Mouse (Mus musculus) lung, embryonic 14.5 days (tissue): ENCODE measurements around the gene Tekt1. TPM values are rescaled to one million over a fixed set of nuclear protein-coding genes. Genes with fewer than 3 reads are reported as not detected.

Experiments
- ATAC-seq: fragments of 200-750 bp; cut with Nextera tagmentation; 2 replicates; pipeline ENCODE4 v1.8.0; 2017; ENCODE audit warnings: mild to moderate bottlenecking, moderate TSS enrichment, moderate library complexity; ENCODE audit not compliant: insufficient read depth
- DNase-seq: peaks from one replicate; pipeline ENCODE4 v3.0.0-alpha.2; 2015
- H3K27ac ChIP-seq: fragments of 300-500 bp; sonication (generic); 2 replicates; pipeline ENCODE4 v1.5.1; 2014; ENCODE audit warnings: low read depth, mild to moderate bottlenecking, moderate library complexity
- H3K27me3 ChIP-seq: fragments of 300-500 bp; sonication (generic); 2 replicates; pipeline ENCODE4 v1.6.1; 2014; ENCODE audit warnings: low read length, control low read depth; ENCODE audit not compliant: insufficient read depth
- H3K36me3 ChIP-seq: fragments of 300-500 bp; sonication (generic); 2 replicates; pipeline ENCODE4 v1.6.1; 2014; ENCODE audit warnings: control low read depth; ENCODE audit not compliant: insufficient read depth
- H3K4me1 ChIP-seq: fragments of 300-500 bp; sonication (generic); 2 replicates; pipeline ENCODE4 v1.6.1; 2014; ENCODE audit warnings: antibody characterized with exemption, control low read depth; ENCODE audit not compliant: insufficient read depth
- H3K4me2 ChIP-seq: fragments of 300-500 bp; sonication (generic); 2 replicates; pipeline ENCODE4 v1.6.1; 2014; ENCODE audit warnings: mild to moderate bottlenecking
- H3K4me3 ChIP-seq: fragments of 300-500 bp; sonication (generic); 2 replicates; pipeline ENCODE4 v1.5.1; 2014; ENCODE audit warnings: low read depth, low read length
- H3K9ac ChIP-seq: fragments of 300-500 bp; sonication (generic); 2 replicates; pipeline ENCODE4 v1.6.1; 2014
- H3K9me3 ChIP-seq: fragments of 300-500 bp; sonication (generic); 2 replicates; pipeline ENCODE4 v1.6.1; 2016; ENCODE audit warnings: low read depth, low read length, control low read depth
- CTCF ChIP-seq: IDR thresholded peaks from 2 replicates; pipeline ENCODE4 v1.5.1; 2016; ENCODE audit warnings: antibody characterized with exemption, low read depth
- WGBS: fragments of 180-500 bp; shearing (Covaris S2); extraction: QIAGEN DNeasy Blood & Tissue Kit; methylation state at CpG from one replicate; pipeline ENCODE4 v1.1.7; 2014; 5-methylcytosine and 5-hydroxymethylcytosine counted together
- polyA plus RNA-seq: library from polyadenylated mRNA; unstranded; fragments of >200 nt; fragmentation: Nextera tagmentation; extraction: Ambion mirVana; gene quantifications from 2 replicates; pipeline ENCODE4 v1.2.1, GENCODE M21; 2014

Gene Tekt1
- polyA plus RNA-seq, 1 experiment from 2014 or later = 6.1 TPM

GRCm38 (mm10) chr11:72397811-72398525 lies 35.7 kb upstream of the Tekt1 start:
- DNase-seq (no peak), ATAC-seq (no peak)
- H3K27ac ChIP-seq = peak overlapping the region; percentile 92
- H3K9ac ChIP-seq = no peak overlapping the region
- TF ChIP-seq CTCF = no peak
- no peaks in the 10 kb centered on the region for H3K27me3 ChIP-seq
- H3K9me3 ChIP-seq = no peaks in the 10 kb centered on the region
- H3K4me3 ChIP-seq = no peak overlapping the region
- peaks cover 91% of the 10 kb centered on the region for H3K36me3 ChIP-seq
- WGBS = 56% methylated on average over 8 of the region's 8 CpGs
- H3K4me1 ChIP-seq = peaks cover 48% of the 10 kb centered on the region
- H3K4me2 ChIP-seq = peak overlapping the region; percentile 18; the same call in 1 of the 2 replicates

- H3K36me3 ChIP-seq = peaks cover 89% of the 10 kb centered on the region
- H3K27ac ChIP-seq = peak overlapping the region; percentile 92
- no peaks in the 10 kb centered on the region for H3K27me3 ChIP-seq
- no peak overlapping the region for H3K4me3 ChIP-seq
- ATAC-seq (peak; percentile 79), DNase-seq (peak; percentile 98)
- H3K4me2 ChIP-seq = peak overlapping the region; percentile 40
- TF ChIP-seq CTCF = no peak
- no peak overlapping the region for H3K9ac ChIP-seq
- 24% methylated on average over 10 of the region's 10 CpGs for WGBS
- peaks cover 45% of the 10 kb centered on the region for H3K4me1 ChIP-seq
- H3K9me3 ChIP-seq = no peaks in the 10 kb centered on the region
These were observed 34.8 kb upstream of the Tekt1 start for GRCm38 (mm10) chr11:72397072-72397471.

GRCm38 (mm10) chr11:72396621-72397020 lies 34.4 kb upstream of the Tekt1 start:
- H3K4me1 ChIP-seq = peaks cover 45% of the 10 kb centered on the region
- TF ChIP-seq CTCF = no peak
- peak overlapping the region; percentile 40 for H3K4me2 ChIP-seq
- no peaks in the 10 kb centered on the region for H3K27me3 ChIP-seq
- 35% methylated on average over 7 of the region's 7 CpGs for WGBS
- DNase-seq (peak; percentile 87), ATAC-seq (peak; percentile 82)
- H3K4me3 ChIP-seq = no peak overlapping the region
- peak overlapping the region; percentile 87 for H3K27ac ChIP-seq
- H3K9ac ChIP-seq = no peak overlapping the region
- peaks cover 90% of the 10 kb centered on the region for H3K36me3 ChIP-seq
- H3K9me3 ChIP-seq = no peaks in the 10 kb centered on the region

GRCm38 (mm10) chr11:72395652-72396051 lies 33.4 kb upstream of the Tekt1 start:
- no peaks in the 10 kb centered on the region for H3K9me3 ChIP-seq
- peaks cover 91% of the 10 kb centered on the region for H3K36me3 ChIP-seq
- peak overlapping the region; percentile 87 for H3K27ac ChIP-seq
- TF ChIP-seq CTCF = no peak
- H3K9ac ChIP-seq = no peak overlapping the region
- no peak overlapping the region for H3K4me3 ChIP-seq
- ATAC-seq = no peak
- DNase-seq = peak; percentile 36
- peaks cover 45% of the 10 kb centered on the region for H3K4me1 ChIP-seq
- 36% methylated on average over 6 of the region's 6 CpGs for WGBS
- H3K27me3 ChIP-seq = no peaks in the 10 kb centered on the region
- H3K4me2 ChIP-seq = no peak overlapping the region; the same call in 1 of the 2 replicates

GRCm38 (mm10) chr11:72394694-72395093 lies 32.5 kb upstream of the Tekt1 start:
- Histone ChIP-seq H3K9me3 (no peaks in the 10 kb centered on the region), H3K36me3 (peaks cover 91% of the 10 kb centered on the region), H3K27me3 (no peaks in the 10 kb centered on the region), H3K4me3 (no peak overlapping the region), H3K4me1 (peaks cover 45% of the 10 kb centered on the region), H3K4me2 (no peak overlapping the region), H3K27ac (peak overlapping the region; percentile 39; the same call in 1 of the 2 replicates), H3K9ac (no peak overlapping the region)
- WGBS = 71% methylated on average over 2 of the region's 2 CpGs
- ATAC-seq (no peak), DNase-seq (no peak)
- TF ChIP-seq CTCF = no peak

GRCm38 (mm10) chr11:72393669-72394068 lies 31.4 kb upstream of the Tekt1 start:
- ATAC-seq (peak; percentile 14; the same call in 1 of the 2 replicates), DNase-seq (peak; percentile 92)
- Histone ChIP-seq H3K27me3 (no peaks in the 10 kb centered on the region), H3K36me3 (peaks cover 90% of the 10 kb centered on the region), H3K4me2 (peak overlapping the region; percentile 12; the same call in 1 of the 2 replicates), H3K4me1 (peaks cover 52% of the 10 kb centered on the region), H3K27ac (peak overlapping the region; percentile 80), H3K9me3 (no peaks in the 10 kb centered on the region), H3K4me3 (no peak overlapping the region), H3K9ac (no peak overlapping the region)
- no peak for TF ChIP-seq CTCF
- 30% methylated on average over 5 of the region's 5 CpGs for WGBS

- peak overlapping the region; percentile 12; the same call in 1 of the 2 replicates for H3K4me2 ChIP-seq
- ATAC-seq (no peak), DNase-seq (no peak)
- TF ChIP-seq CTCF = no peak
- H3K4me3 ChIP-seq = no peak overlapping the region
- no peak overlapping the region for H3K9ac ChIP-seq
- peaks cover 52% of the 10 kb centered on the region for H3K4me1 ChIP-seq
- H3K27me3 ChIP-seq = no peaks in the 10 kb centered on the region
- peak overlapping the region; percentile 80 for H3K27ac ChIP-seq
- H3K9me3 ChIP-seq = no peaks in the 10 kb centered on the region
- WGBS = 48% methylated on average over 3 of the region's 3 CpGs
- H3K36me3 ChIP-seq = peaks cover 91% of the 10 kb centered on the region
These were observed 31.0 kb upstream of the Tekt1 start for GRCm38 (mm10) chr11:72393243-72393642.
